Mouse (Mus musculus) liver, embryonic 12.5 days (tissue): Measurements from ENCODE around the gene Cisd1. TPM values are rescaled to one million over a fixed set of nuclear protein-coding genes. Genes with fewer than 3 reads are reported as not detected.

Experiments used
- ATAC-seq: fragments of 200-750 bp; cut with Nextera tagmentation; 2 replicates; pipeline ENCODE4 v1.8.0; 2017; ENCODE audit warnings: moderate number of reproducible peaks, mild to moderate bottlenecking, moderate library complexity
- H3K27ac ChIP-seq: fragments of 300-500 bp; sonication (generic); 2 replicates; pipeline ENCODE4 v1.5.1; 2016; ENCODE audit warnings: mild to moderate bottlenecking
- H3K27me3 ChIP-seq: fragments of 300-500 bp; sonication (generic); replicated peaks from 2 replicates; pipeline ENCODE4 v1.6.1; 2016; ENCODE audit warnings: mild to moderate bottlenecking, moderate library complexity
- H3K36me3 ChIP-seq: fragments of 300-500 bp; sonication (generic); 2 replicates; pipeline ENCODE4 v1.6.1; 2016; ENCODE audit warnings: mild to moderate bottlenecking, moderate library complexity
- H3K4me1 ChIP-seq: fragments of 300-500 bp; sonication (generic); 2 replicates; pipeline ENCODE4 v1.6.1; 2016
- H3K4me2 ChIP-seq: fragments of 300-500 bp; sonication (generic); 2 replicates; pipeline ENCODE4 v1.6.1; 2016; ENCODE audit warnings: mild to moderate bottlenecking, moderate library complexity
- H3K4me3 ChIP-seq: fragments of 300-500 bp; sonication (generic); 2 replicates; pipeline ENCODE4 v1.5.1; 2016; ENCODE audit warnings: mild to moderate bottlenecking, moderate library complexity
- H3K9ac ChIP-seq: fragments of 300-500 bp; sonication (generic); 2 replicates; pipeline ENCODE4 v1.6.1; 2016; ENCODE audit warnings: mild to moderate bottlenecking, moderate library complexity
- H3K9me3 ChIP-seq: fragments of 300-500 bp; sonication (generic); replicated peaks from 2 replicates; pipeline ENCODE4 v1.6.1; 2016; ENCODE audit warnings: mild to moderate bottlenecking, moderate library complexity
- WGBS: fragments of 180-500 bp; shearing (Covaris S2); methylation state at CpG from one replicate; pipeline ENCODE4 v1.1.7; 2016; ENCODE audit not compliant: insufficient replicate concordance; 5-methylcytosine and 5-hydroxymethylcytosine counted together
- polyA plus RNA-seq: library from polyadenylated mRNA; unstranded; fragments of >200 nt; fragmentation: Nextera tagmentation; extraction: Ambion mirVana; gene quantifications from 2 replicates; pipeline ENCODE4 v1.2.1, GENCODE M21; 2016

Gene Cisd1
- polyA plus RNA-seq, 1 experiment from 2014 or later: 104 TPM

- Histone ChIP-seq H3K36me3 (peaks cover 79% of the 10 kb centered on the region), H3K27me3 (no peaks in the 10 kb centered on the region), H3K9me3 (no peaks in the 10 kb centered on the region), H3K27ac (no peak overlapping the region), H3K4me1 (peaks cover 6% of the 10 kb centered on the region; the same call in 1 of the 2 replicates), H3K4me2 (no peak overlapping the region), H3K9ac (no peak overlapping the region), H3K4me3 (no peak overlapping the region)
- 83% methylated on average over 9 of the region's 9 CpGs for WGBS
- no peak for ATAC-seq
Measured at GRCm38 (mm10) chr10:71332859-71333258, 11.9 kb downstream of the Cisd1 start.

GRCm38 (mm10) chr10:71332376-71332775 lies 12.4 kb downstream of the Cisd1 start:
- no peaks in the 10 kb centered on the region for H3K9me3 ChIP-seq
- no peak overlapping the region for H3K4me3 ChIP-seq
- 84% methylated on average over 4 of the region's 4 CpGs for WGBS
- no peak overlapping the region for H3K4me2 ChIP-seq
- peaks cover 1% of the 10 kb centered on the region; the same call in 1 of the 2 replicates for H3K4me1 ChIP-seq
- H3K36me3 ChIP-seq: peaks cover 82% of the 10 kb centered on the region
- H3K27ac ChIP-seq: no peak overlapping the region
- H3K27me3 ChIP-seq: no peaks in the 10 kb centered on the region
- no peak overlapping the region for H3K9ac ChIP-seq
- ATAC-seq: no peak

GRCm38 (mm10) chr10:71331908-71332307 lies 12.8 kb downstream of the Cisd1 start:
- no peak for ATAC-seq
- H3K27ac ChIP-seq: no peak overlapping the region
- no peak overlapping the region for H3K4me2 ChIP-seq
- no peak overlapping the region for H3K4me3 ChIP-seq
- H3K9ac ChIP-seq: no peak overlapping the region
- 90% methylated on average over 7 of the region's 7 CpGs for WGBS
- peaks cover 82% of the 10 kb centered on the region for H3K36me3 ChIP-seq
- no peaks in the 10 kb centered on the region for H3K27me3 ChIP-seq
- no peaks in the 10 kb centered on the region for H3K4me1 ChIP-seq
- no peaks in the 10 kb centered on the region for H3K9me3 ChIP-seq

GRCm38 (mm10) chr10:71330070-71330469 lies 14.7 kb downstream of the Cisd1 start:
- Histone ChIP-seq H3K4me1 (no peaks in the 10 kb centered on the region), H3K9ac (no peak overlapping the region), H3K9me3 (no peaks in the 10 kb centered on the region), H3K4me3 (no peak overlapping the region), H3K36me3 (peaks cover 68% of the 10 kb centered on the region), H3K4me2 (no peak overlapping the region), H3K27ac (no peak overlapping the region), H3K27me3 (no peaks in the 10 kb centered on the region)
- WGBS: 90% methylated on average over 12 of the region's 12 CpGs
- no peak for ATAC-seq

GRCm38 (mm10) chr10:71329295-71329694 lies 15.5 kb downstream of the Cisd1 start:
- ATAC-seq: no peak
- 84% methylated on average over 6 of the region's 6 CpGs for WGBS

GRCm38 (mm10) chr10:71328870-71329269 lies 15.9 kb downstream of the Cisd1 start:
- no peaks in the 10 kb centered on the region for H3K4me1 ChIP-seq
- WGBS: 83% methylated on average over 5 of the region's 5 CpGs
- no peak overlapping the region for H3K4me2 ChIP-seq
- no peak overlapping the region for H3K9ac ChIP-seq
- H3K9me3 ChIP-seq: no peaks in the 10 kb centered on the region
- no peaks in the 10 kb centered on the region for H3K27me3 ChIP-seq
- H3K36me3 ChIP-seq: peaks cover 56% of the 10 kb centered on the region
- no peak overlapping the region for H3K4me3 ChIP-seq
- no peak for ATAC-seq
- H3K27ac ChIP-seq: no peak overlapping the region

More at GRCm38 (mm10) chr10:71329295-71329694, 15.5 kb downstream of the Cisd1 start:
- H3K4me2 ChIP-seq: no peak overlapping the region
- no peaks in the 10 kb centered on the region for H3K4me1 ChIP-seq
- no peak overlapping the region for H3K27ac ChIP-seq
- H3K9ac ChIP-seq: no peak overlapping the region
- no peak overlapping the region for H3K4me3 ChIP-seq
- peaks cover 60% of the 10 kb centered on the region for H3K36me3 ChIP-seq
- no peaks in the 10 kb centered on the region for H3K27me3 ChIP-seq
- H3K9me3 ChIP-seq: no peaks in the 10 kb centered on the region

GRCm38 (mm10) chr10:71328382-71328781 lies 16.4 kb downstream of the Cisd1 start:
- Histone ChIP-seq H3K9ac (no peak overlapping the region), H3K4me2 (no peak overlapping the region), H3K36me3 (peaks cover 51% of the 10 kb centered on the region), H3K4me1 (no peaks in the 10 kb centered on the region), H3K27me3 (no peaks in the 10 kb centered on the region), H3K4me3 (no peak overlapping the region), H3K9me3 (no peaks in the 10 kb centered on the region), H3K27ac (no peak overlapping the region)
- no peak for ATAC-seq
- WGBS: 78% methylated on average over 6 of the region's 6 CpGs

- WGBS: 86% methylated on average over 10 of the region's 10 CpGs
- H3K27me3 ChIP-seq: no peaks in the 10 kb centered on the region
- H3K4me3 ChIP-seq: no peak overlapping the region
- H3K4me2 ChIP-seq: no peak overlapping the region
- H3K9me3 ChIP-seq: no peaks in the 10 kb centered on the region
- no peak for ATAC-seq
- no peak overlapping the region for H3K27ac ChIP-seq
- peaks cover 41% of the 10 kb centered on the region for H3K36me3 ChIP-seq
- no peak overlapping the region for H3K9ac ChIP-seq
- H3K4me1 ChIP-seq: no peaks in the 10 kb centered on the region
Measured at GRCm38 (mm10) chr10:71327386-71327785, 17.4 kb downstream of the Cisd1 start.

- no peaks in the 10 kb centered on the region for H3K4me1 ChIP-seq
- H3K36me3 ChIP-seq: peaks cover 35% of the 10 kb centered on the region
- no peak for ATAC-seq
- no peak overlapping the region for H3K27ac ChIP-seq
- WGBS: 11% methylated on average over 7 of the region's 7 CpGs
- H3K27me3 ChIP-seq: no peaks in the 10 kb centered on the region
- no peak overlapping the region for H3K4me2 ChIP-seq
- no peak overlapping the region for H3K4me3 ChIP-seq
- no peaks in the 10 kb centered on the region for H3K9me3 ChIP-seq
- no peak overlapping the region for H3K9ac ChIP-seq
Measured at GRCm38 (mm10) chr10:71326789-71327188, 18.0 kb downstream of the Cisd1 start.

GRCm38 (mm10) chr10:71326123-71326522 lies 18.6 kb downstream of the Cisd1 start:
- Histone ChIP-seq H3K9me3 (no peaks in the 10 kb centered on the region), H3K27ac (no peak overlapping the region), H3K4me2 (no peak overlapping the region), H3K4me3 (no peak overlapping the region), H3K36me3 (peaks cover 29% of the 10 kb centered on the region), H3K9ac (no peak overlapping the region), H3K27me3 (no peaks in the 10 kb centered on the region), H3K4me1 (no peaks in the 10 kb centered on the region)
- no peak for ATAC-seq
- WGBS: 62% methylated on average over 7 of the region's 7 CpGs

GRCm38 (mm10) chr10:71323669-71324068 lies 21.1 kb downstream of the Cisd1 start:
- Histone ChIP-seq H3K4me2 (no peak overlapping the region), H3K9ac (no peak overlapping the region), H3K9me3 (no peaks in the 10 kb centered on the region), H3K27me3 (no peaks in the 10 kb centered on the region), H3K4me1 (no peaks in the 10 kb centered on the region), H3K36me3 (peaks cover 6% of the 10 kb centered on the region; the same call in 1 of the 2 replicates), H3K27ac (no peak overlapping the region), H3K4me3 (no peak overlapping the region)
- no peak for ATAC-seq
- 72% methylated on average over 8 of the region's 8 CpGs for WGBS

GRCm38 (mm10) chr10:71316497-71316896 lies 28.3 kb downstream of the Cisd1 start:
- ATAC-seq: no peak
- no peak overlapping the region for H3K4me3 ChIP-seq
- no peaks in the 10 kb centered on the region for H3K27me3 ChIP-seq
- H3K27ac ChIP-seq: no peak overlapping the region
- H3K4me2 ChIP-seq: no peak overlapping the region
- H3K4me1 ChIP-seq: no peaks in the 10 kb centered on the region
- H3K9ac ChIP-seq: no peak overlapping the region
- WGBS: 49% methylated on average over 7 of the region's 7 CpGs
- no peaks in the 10 kb centered on the region for H3K9me3 ChIP-seq
- H3K36me3 ChIP-seq: no peaks in the 10 kb centered on the region

- H3K36me3 ChIP-seq: no peaks in the 10 kb centered on the region
- no peak overlapping the region for H3K27ac ChIP-seq
- WGBS: 57% methylated on average over 11 of the region's 11 CpGs
- no peak for ATAC-seq
- H3K27me3 ChIP-seq: no peaks in the 10 kb centered on the region
- no peak overlapping the region for H3K4me3 ChIP-seq
- H3K9ac ChIP-seq: no peak overlapping the region
- no peaks in the 10 kb centered on the region for H3K4me1 ChIP-seq
- H3K4me2 ChIP-seq: no peak overlapping the region
- no peaks in the 10 kb centered on the region for H3K9me3 ChIP-seq
Measured at GRCm38 (mm10) chr10:71316056-71316455, 28.7 kb downstream of the Cisd1 start.
